Mouse (Mus musculus): ENCODE results near the gene Lctl. TPM values are rescaled to one million over a fixed set of nuclear protein-coding genes. Genes with fewer than 3 reads are reported as not detected.
"Not testable (repeated sequence)": the region's sequence is repeated elsewhere in the genome, so short reads cannot be mapped to it uniquely, and the experiment has no call there.

Gene Lctl
- polyA plus RNA-seq, 1 experiment from 2014 or later, result not detected

DNA sequence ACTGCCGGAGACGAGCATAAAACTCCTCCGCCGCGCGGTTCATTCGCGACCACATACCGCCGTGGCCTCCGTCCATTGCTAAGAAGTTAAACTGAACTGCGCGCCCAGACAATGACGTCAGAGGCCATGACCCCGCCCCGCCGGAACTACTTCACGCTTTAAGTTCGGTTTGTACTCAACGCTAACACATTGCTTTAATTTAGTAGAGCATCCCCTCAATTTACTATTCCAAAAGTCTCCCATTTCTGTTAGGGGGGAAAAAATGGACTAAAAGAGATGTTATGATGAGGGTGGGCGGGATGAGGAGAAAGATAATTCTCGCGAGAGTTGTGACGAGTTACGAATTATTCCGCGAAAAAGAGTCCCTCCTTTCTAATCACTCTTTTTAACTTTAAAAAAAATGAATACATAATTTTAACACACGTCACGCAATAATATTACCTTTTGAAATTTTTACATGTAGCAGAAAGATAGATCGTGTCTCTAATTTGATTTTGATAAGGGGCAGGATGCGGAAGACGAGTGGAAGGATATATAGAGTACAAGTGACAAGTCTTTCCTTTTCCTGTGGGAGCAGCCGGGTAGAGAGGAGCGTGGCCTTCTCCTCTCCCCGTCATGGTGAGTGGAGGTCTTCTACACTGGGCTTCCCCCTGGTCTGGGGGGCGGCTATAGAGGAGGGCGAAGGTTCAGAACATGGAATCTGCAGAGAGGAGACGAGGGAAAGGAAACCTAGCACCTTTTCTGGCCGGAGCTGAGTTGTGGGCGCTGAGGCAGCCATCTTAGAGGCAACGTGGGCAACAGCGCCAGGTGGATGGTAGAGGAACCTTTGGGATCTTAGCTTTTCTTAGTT is 56.1 kb downstream of the Lctl start, which contains the start of the genes Zwilch and Rpl4:
TSS of gene Zwilch (minus strand) at position 289 of the 850 bp plus-strand sequence.
TSS of gene Rpl4 (plus strand) at position 560 of the 850 bp plus-strand sequence.
- peak within 1 kb of the TSS; percentile 95 for H3K27ac ChIP-seq
- H3K9ac ChIP-seq, result peak within 1 kb of the TSS; percentile 93
- peak; percentile 78 for ATAC-seq (ENCODE audit: insufficient number of reproducible peaks, insufficient read depth, low FRiP score, low TSS enrichment, low read depth)
- peak within 1 kb of the TSS; percentile 93 for H3K4me3 ChIP-seq
- H3K9me3 ChIP-seq, result no peaks in the 10 kb centered on the region
- H3K27me3 ChIP-seq, result no peaks in the 10 kb centered on the region
- WGBS, result under 1% methylated on average over 42 of the region's 42 CpGs
- H3K36me3 ChIP-seq, result peaks cover 36% of the 10 kb centered on the region
- H3K4me2 ChIP-seq, result peak within 1 kb of the TSS; percentile 82
- peaks cover 25% of the 10 kb centered on the region for H3K4me1 ChIP-seq

DNA sequence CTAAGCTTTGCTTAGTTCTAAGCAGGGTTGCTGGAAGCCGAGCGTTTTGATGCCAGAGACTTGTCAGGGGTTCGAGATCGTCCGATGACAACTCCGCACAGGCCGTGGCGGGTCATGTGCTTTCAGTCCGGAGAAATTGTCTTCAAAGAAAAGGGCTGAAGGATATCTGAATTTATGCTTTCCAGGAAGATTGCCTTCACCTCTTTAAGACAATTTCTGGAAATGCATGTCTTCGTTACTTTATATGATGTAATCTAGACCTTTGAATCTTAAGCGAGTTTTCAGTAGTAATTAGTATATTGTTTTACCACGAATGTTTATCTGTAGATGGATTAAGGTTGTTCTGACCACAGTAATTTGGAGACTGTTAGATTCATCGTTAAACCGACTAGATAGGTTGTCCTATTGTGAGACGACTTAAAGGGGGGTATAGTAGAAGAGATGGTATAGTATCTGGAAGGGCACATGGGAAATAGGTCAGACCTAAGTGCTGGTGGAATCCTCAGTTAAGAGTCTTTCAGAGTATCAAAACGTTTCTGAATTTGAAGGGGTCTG is 56.8 kb downstream of the Lctl start:
- WGBS, result under 1% methylated on average over 16 of the region's 16 CpGs
- H3K4me1 ChIP-seq, result peaks cover 25% of the 10 kb centered on the region
- peak overlapping the region; percentile 93 for H3K4me3 ChIP-seq
- H3K27ac ChIP-seq, result peak overlapping the region; percentile 95
- H3K9ac ChIP-seq, result peak overlapping the region; percentile 93
- H3K36me3 ChIP-seq, result peaks cover 43% of the 10 kb centered on the region
- H3K4me2 ChIP-seq, result peak overlapping the region; percentile 82
- no peaks in the 10 kb centered on the region for H3K27me3 ChIP-seq
- no peaks in the 10 kb centered on the region for H3K9me3 ChIP-seq
- no peak for ATAC-seq (ENCODE audit: insufficient number of reproducible peaks, insufficient read depth, low FRiP score, low TSS enrichment, low read depth)

DNA sequence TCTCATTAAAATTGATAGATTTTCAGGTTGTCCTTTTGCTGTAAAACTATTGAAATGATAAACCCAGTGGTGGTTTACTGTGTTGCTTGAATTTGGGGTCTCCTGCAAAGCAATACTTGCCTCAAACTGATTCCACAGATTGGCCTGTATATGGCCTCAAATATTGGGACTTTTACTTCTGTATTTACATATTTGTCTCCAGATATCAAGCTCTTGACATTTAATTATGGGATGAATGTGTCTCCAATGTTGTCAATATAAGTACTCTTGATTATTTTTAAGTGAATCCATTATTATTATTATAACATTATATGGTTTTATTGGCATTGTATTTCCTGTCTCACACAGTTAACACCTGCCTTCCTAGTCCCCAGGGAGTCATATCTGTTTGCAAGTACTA is 57.4 kb downstream of the Lctl start:
- H3K27me3 ChIP-seq, result no peaks in the 10 kb centered on the region
- peak overlapping the region; percentile 82 for H3K4me2 ChIP-seq
- peaks cover 45% of the 10 kb centered on the region for H3K36me3 ChIP-seq
- H3K27ac ChIP-seq, result peak overlapping the region; percentile 95; the same call in 1 of the 2 replicates
- peak overlapping the region; percentile 93 for H3K4me3 ChIP-seq
- no peak for ATAC-seq (ENCODE audit: insufficient number of reproducible peaks, insufficient read depth, low FRiP score, low TSS enrichment, low read depth)
- peak overlapping the region; percentile 93 for H3K9ac ChIP-seq
- H3K4me1 ChIP-seq, result peaks cover 25% of the 10 kb centered on the region
- no peaks in the 10 kb centered on the region for H3K9me3 ChIP-seq

DNA sequence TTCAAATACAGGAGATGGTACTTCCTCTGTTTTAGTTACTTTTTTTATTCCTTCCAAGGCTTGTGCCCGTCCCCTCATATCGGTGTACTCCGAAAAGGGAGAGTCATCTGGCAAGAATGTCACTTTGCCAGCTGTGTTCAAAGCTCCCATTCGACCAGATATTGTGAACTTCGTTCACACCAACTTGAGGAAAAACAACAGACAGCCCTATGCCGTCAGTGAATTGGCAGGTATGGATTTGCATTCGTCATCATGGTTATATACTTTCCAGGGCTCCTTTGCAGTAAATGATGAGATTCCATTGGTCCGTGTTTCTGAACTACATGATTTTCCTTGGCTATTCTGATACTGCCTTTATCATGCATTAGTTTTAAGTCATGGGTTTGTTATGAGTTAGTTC is 57.8 kb downstream of the Lctl start:
- Histone ChIP-seq H3K9ac (peak overlapping the region; percentile 93; the same call in 1 of the 2 replicates), H3K4me3 (peak overlapping the region; percentile 93), H3K27me3 (no peaks in the 10 kb centered on the region), H3K4me2 (peak overlapping the region; percentile 82), H3K27ac (no peak overlapping the region), H3K4me1 (peaks cover 27% of the 10 kb centered on the region), H3K36me3 (peaks cover 45% of the 10 kb centered on the region), H3K9me3 (no peaks in the 10 kb centered on the region)
- WGBS, result 70% methylated on average over 8 of the region's 8 CpGs
- ATAC-seq (ENCODE audit: insufficient number of reproducible peaks, insufficient read depth, low FRiP score, low TSS enrichment, low read depth), result no peak

DNA sequence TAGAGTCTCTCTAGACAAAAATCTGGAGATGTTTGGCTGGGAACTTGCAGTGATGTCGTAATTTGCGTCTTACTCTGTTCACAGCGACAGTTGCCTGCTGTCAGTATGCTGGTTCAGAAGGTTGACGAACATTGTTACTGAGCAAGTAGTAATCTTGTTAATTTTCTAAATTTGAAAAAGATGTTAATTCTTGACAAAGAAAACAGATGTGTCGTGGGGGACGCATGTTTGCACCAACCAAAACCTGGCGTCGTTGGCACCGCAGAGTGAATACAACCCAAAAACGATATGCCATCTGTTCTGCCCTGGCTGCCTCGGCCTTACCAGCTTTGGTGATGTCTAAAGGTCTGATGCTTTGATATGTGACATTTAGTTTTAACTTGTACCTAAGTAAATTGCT is 58.4 kb downstream of the Lctl start:
- Histone ChIP-seq H3K9ac (no peak overlapping the region; the same call in 1 of the 2 replicates), H3K27ac (no peak overlapping the region), H3K4me2 (peak overlapping the region; percentile 82; the same call in 1 of the 2 replicates), H3K4me3 (0 out of 2 replicates have a peak overlapping the region, but pooled peaks have one; percentile 93), H3K9me3 (no peaks in the 10 kb centered on the region), H3K27me3 (no peaks in the 10 kb centered on the region), H3K4me1 (peaks cover 32% of the 10 kb centered on the region), H3K36me3 (peaks cover 47% of the 10 kb centered on the region)
- WGBS, result 82% methylated on average over 11 of the region's 11 CpGs
- no peak for ATAC-seq (ENCODE audit: insufficient number of reproducible peaks, insufficient read depth, low FRiP score, low TSS enrichment, low read depth)

DNA sequence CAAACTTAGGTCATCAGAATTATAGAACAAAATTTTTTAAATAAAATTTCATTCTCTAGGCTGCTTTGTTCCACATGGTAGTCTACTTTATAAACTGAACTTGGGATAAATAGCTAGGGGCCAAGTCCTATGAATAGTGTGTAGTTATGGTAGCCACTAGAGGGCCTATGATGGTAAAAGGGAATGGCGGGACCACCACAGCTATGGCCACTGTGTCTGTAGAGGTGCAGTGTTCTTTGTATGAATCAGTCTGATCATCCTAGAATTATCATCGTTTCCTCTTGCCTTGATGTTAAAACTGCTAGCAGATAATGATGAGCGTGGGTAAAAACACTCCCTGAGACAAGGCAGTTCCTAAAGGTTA is 61.6 kb downstream of the Lctl start:
- 41% methylated on average over 3 of the region's 3 CpGs for WGBS
- Histone ChIP-seq H3K36me3 (peaks cover 77% of the 10 kb centered on the region), H3K27ac (peak overlapping the region; percentile 86), H3K4me3 (peak overlapping the region; percentile 66), H3K9me3 (no peaks in the 10 kb centered on the region), H3K4me1 (peaks cover 19% of the 10 kb centered on the region), H3K4me2 (peak overlapping the region; percentile 65), H3K27me3 (no peaks in the 10 kb centered on the region), H3K9ac (no peak overlapping the region)
- ATAC-seq (ENCODE audit: insufficient number of reproducible peaks, insufficient read depth, low FRiP score, low TSS enrichment, low read depth), result no peak

DNA sequence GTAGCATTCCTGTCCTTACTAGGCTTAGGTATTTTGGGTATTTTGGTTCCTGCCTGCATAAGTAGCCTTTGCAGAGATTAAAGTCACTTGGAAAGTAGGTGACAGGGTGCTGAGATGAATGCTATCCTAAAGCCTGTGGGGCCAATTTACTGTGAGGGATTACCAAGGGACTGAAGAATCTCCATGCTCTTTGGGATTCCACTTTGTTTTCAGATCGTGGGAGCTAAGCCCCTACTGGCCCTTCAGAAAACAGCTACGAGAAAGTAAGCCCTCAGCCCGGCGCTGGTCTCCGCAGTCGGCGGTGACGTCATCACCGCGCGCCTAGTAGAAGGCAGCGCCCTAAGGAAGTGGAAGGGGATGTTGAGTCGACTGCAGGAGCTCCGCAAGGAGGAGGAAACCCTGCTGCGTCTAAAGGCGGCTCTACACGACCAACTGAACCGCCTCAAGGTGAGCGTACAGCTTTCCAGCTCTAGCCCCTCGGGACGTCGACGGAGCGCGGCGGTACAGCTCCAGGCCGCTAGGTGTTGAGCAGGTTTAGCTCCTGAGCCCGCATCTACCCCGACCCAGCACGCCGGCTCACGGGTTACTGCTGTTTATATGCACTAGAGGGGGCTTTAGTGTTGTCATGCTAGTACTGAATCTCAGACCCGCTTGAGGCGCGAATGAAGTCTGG is 62.2 kb downstream of the Lctl start, which contains the start of gene Snapc5:
TSS of gene Snapc5 (plus strand) at position 301 of the 673 bp plus-strand sequence.
- Histone ChIP-seq H3K27ac (peak within 1 kb of the TSS; percentile 86), H3K27me3 (no peaks in the 10 kb centered on the region), H3K4me2 (peak within 1 kb of the TSS; percentile 65), H3K4me3 (peak within 1 kb of the TSS; percentile 66), H3K9me3 (no peaks in the 10 kb centered on the region), H3K36me3 (peaks cover 77% of the 10 kb centered on the region), H3K4me1 (peaks cover 19% of the 10 kb centered on the region), H3K9ac (peak within 1 kb of the TSS; percentile 75)
- under 1% methylated on average over 35 of the region's 35 CpGs for WGBS
- peak; percentile 93 for ATAC-seq (ENCODE audit: insufficient number of reproducible peaks, insufficient read depth, low FRiP score, low TSS enrichment, low read depth)

DNA sequence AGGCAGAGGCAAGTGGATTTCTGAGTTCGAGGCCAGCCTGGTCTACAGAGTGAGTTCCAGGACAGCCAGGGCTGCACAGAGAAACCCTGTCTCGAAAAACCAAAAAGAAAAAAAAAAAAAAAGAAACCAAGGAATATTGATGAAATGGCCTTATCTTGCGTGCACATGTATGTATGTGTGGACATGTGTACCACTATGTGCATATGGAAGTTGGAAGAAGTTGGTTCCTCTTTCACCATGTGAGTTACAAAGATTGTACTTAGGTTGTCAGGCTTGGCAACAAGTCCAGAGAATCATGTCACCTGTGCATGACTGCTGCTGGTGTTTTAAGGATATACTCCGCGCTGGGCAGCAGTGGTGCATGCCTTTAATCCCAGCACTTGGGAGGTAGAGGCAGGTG is 66.3 kb downstream of the Lctl start:
- not testable (repeated sequence) for H3K4me2 ChIP-seq; H3K9me3 ChIP-seq; ATAC-seq (ENCODE audit: insufficient number of reproducible peaks, insufficient read depth, low FRiP score, low TSS enrichment, low read depth); H3K27ac ChIP-seq; H3K9ac ChIP-seq; H3K4me3 ChIP-seq; H3K27me3 ChIP-seq; H3K4me1 ChIP-seq
- 91% methylated on average over 5 of the region's 5 CpGs for WGBS
- H3K36me3 ChIP-seq, result peaks cover 72% of the 10 kb centered on the region

DNA sequence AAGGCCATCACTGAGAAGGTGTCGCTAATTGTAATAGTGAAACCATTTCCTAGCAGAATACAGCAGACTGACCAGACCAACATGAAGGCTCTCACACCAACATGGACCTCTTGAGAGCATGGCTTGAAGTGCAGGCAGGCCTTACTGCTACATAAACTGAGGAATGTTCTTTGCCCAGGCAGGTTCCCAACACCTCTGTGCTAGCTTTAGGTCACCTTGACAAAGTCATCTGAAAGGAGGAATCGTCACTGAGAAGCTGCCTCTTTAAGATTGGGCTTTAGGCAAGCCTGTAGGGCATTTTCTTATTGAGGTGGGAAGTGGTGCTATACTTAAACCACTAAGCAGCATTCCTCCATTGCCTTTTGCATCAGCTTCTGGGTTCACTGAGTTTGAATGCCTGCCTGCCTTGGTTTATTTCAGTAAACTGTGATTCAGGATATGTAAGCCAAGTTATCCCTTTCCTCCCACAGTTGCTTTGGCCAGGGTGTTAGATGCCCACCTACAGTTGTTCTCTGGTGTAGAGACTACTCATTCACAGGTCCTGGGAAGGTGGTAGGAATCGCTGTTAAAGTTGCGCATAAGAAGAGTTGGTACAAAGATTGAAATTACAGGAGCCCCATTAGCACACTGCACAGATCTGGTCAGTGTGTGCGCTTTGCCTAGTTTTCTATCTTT is 67.4 kb downstream of the Lctl start:
- Histone ChIP-seq H3K27ac (no peak overlapping the region), H3K9ac (no peak overlapping the region), H3K4me2 (no peak overlapping the region), H3K4me3 (no peak overlapping the region), H3K36me3 (peaks cover 75% of the 10 kb centered on the region), H3K4me1 (peaks cover 8% of the 10 kb centered on the region; the same call in 1 of the 2 replicates), H3K27me3 (no peaks in the 10 kb centered on the region), H3K9me3 (no peaks in the 10 kb centered on the region)
- ATAC-seq (ENCODE audit: insufficient number of reproducible peaks, insufficient read depth, low FRiP score, low TSS enrichment, low read depth), result no peak
- WGBS, result 91% methylated on average over 5 of the region's 5 CpGs

All from embryonic facial prominence, embryonic 13.5 days (tissue).